Mouse (Mus musculus) hindbrain, embryonic 14.5 days (tissue): ENCODE data around the gene Neurl1b. TPM values are rescaled to one million over a fixed set of nuclear protein-coding genes. Genes with fewer than 3 reads are reported as not detected.

Experiments
- ATAC-seq: fragments of 200-750 bp; cut with Nextera tagmentation; 2 replicates; pipeline ENCODE4 v1.8.0; 2017; ENCODE audit warnings: moderate number of reproducible peaks, mild to moderate bottlenecking, moderate TSS enrichment, moderate library complexity; ENCODE audit not compliant: low FRiP score
- DNase-seq: peaks from one replicate; pipeline ENCODE4 v3.0.0-alpha.2; 2015; ENCODE audit warnings: low spot score
- H3K27ac ChIP-seq: fragments of 300-500 bp; sonication (generic); 2 replicates; pipeline ENCODE4 v1.5.1; 2014; ENCODE audit warnings: mild to moderate bottlenecking, moderate library complexity
- H3K27me3 ChIP-seq: fragments of 300-500 bp; sonication (generic); 2 replicates; pipeline ENCODE4 v1.6.1; 2014; ENCODE audit warnings: mild to moderate bottlenecking, low read length, mixed read lengths; ENCODE audit not compliant: control insufficient read depth, insufficient read depth
- H3K36me3 ChIP-seq: fragments of 300-500 bp; sonication (generic); replicated peaks from 2 replicates; pipeline ENCODE4 v1.6.1; 2014; ENCODE audit not compliant: control insufficient read depth, insufficient read depth
- H3K4me1 ChIP-seq: fragments of 300-500 bp; sonication (generic); replicated peaks from 2 replicates; pipeline ENCODE4 v1.6.1; 2014; ENCODE audit warnings: antibody characterized with exemption, low read length, mixed read lengths; ENCODE audit not compliant: control insufficient read depth, insufficient read depth
- H3K4me2 ChIP-seq: fragments of 300-500 bp; sonication (generic); replicated peaks from 2 replicates; pipeline ENCODE4 v1.6.1; 2014; ENCODE audit warnings: mild to moderate bottlenecking, moderate library complexity
- H3K4me3 ChIP-seq: fragments of 300-500 bp; sonication (generic); replicated peaks from 2 replicates; pipeline ENCODE4 v1.5.1; 2014; ENCODE audit warnings: mild to moderate bottlenecking, low read length
- H3K9ac ChIP-seq: fragments of 300-500 bp; sonication (generic); 2 replicates; pipeline ENCODE4 v1.6.1; 2014
- H3K9me3 ChIP-seq: fragments of 300-500 bp; sonication (generic); 2 replicates; pipeline ENCODE4 v1.6.1; 2016; ENCODE audit warnings: low read length; ENCODE audit not compliant: control insufficient read depth
- whole genome bisulfite sequencing: fragments of 180-500 bp; shearing (Covaris S2); extraction: QIAGEN DNeasy Blood & Tissue Kit; methylation state at CpG from one replicate; pipeline ENCODE4 v1.1.7; 2014; 5-methylcytosine and 5-hydroxymethylcytosine counted together
- polyA plus RNA-seq: library from polyadenylated mRNA; unstranded; fragments of >200 nt; fragmentation: Nextera tagmentation; extraction: Ambion mirVana; gene quantifications from 2 replicates; pipeline ENCODE4 v1.2.1, GENCODE M21; 2014

Neurl1b gene
- polyA plus RNA-seq = 1.9 and 2.1 TPM in 2 replicates

DNA sequence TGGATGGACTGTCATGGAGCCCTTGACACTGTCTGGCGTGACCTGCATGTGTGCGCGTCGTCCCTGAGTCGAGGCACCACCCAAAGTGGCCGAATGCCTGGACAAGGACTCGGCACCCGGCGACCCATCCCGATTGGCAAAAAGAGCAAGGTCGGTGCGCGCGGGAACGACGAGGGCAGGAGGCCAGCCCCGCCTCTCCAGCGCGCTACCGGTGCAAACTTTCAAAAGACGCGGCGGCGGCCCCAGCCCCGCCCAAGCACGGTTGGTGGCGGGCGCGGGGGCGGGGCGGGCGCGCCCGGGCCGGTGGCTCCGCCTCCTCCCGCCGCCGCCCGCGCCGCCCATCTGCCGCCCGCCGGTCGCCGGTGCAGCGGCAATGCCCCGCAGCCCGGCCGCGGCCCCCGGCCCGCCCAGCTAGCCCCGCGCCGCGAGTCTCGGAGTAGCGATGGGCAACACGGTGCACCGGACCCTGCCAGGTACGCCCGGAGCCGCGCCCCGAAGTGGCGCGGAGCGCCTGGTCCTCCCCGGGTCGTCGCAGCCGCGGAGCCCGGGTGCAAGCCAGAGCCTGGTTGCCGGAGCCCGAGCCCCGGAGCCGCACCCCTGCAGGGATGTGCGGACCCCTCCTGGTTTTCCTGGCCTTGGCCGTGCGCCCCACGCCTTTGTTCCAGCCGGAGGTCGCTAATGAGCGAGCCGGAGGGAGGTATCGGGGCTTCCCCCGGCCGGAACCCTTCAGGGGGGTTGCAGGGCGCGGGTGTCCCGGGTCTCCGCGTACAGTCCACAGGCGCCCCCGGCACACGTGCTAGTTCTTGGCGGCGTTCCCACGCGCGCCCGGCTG, at the start of gene Neurl1b:
Neurl1b (plus strand) TSS at position 307 of the 832 bp plus-strand sequence.
- DNase-seq (peak; percentile 51), ATAC-seq (peak; percentile 60)
- Histone ChIP-seq H3K4me1 (peaks cover 7% of the 10 kb centered on the region), H3K4me3 (peak within 1 kb of the TSS; percentile 87), H3K36me3 (no peaks in the 10 kb centered on the region), H3K27ac (0 out of 2 replicates have a peak within 1 kb of the TSS, but pooled peaks have one; percentile 45), H3K9me3 (no peaks in the 10 kb centered on the region), H3K9ac (peak within 1 kb of the TSS; percentile 85), H3K4me2 (peak within 1 kb of the TSS; percentile 64), H3K27me3 (peaks cover 11% of the 10 kb centered on the region)
- under 1% methylated on average over 68 of the region's 105 CpGs for WGBS

DNA sequence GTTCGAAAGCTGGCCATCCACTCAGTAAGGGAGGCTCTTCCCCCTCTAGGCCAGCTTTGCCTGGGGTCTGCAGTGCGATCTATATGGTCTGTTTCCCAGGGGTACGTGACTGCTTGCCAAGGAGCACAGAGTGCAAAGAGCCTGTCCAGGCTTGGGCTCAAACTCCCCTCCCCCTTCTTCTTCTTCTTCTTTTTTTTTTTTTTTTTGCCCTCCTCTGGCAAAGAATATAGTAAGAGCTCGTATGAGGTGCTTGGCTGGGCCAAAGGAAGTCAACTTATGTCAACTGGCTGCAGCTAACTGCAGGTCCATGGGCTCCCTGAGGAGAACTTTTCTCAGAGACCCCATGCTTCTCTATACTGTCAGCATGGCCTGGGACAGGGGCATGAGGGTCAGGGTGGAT, 47.8 kb upstream of the Neurl1b start:
- no peak overlapping the region for H3K4me2 ChIP-seq
- 0 out of 2 replicates have a peak, but pooled peaks cover 14% of the 10 kb centered on the region for H3K4me1 ChIP-seq
- ATAC-seq (no peak), DNase-seq (no peak)
- H3K27ac ChIP-seq = no peak overlapping the region
- no peak overlapping the region for H3K4me3 ChIP-seq
- H3K9ac ChIP-seq = no peak overlapping the region
- H3K9me3 ChIP-seq = no peaks in the 10 kb centered on the region
- 76% methylated on average over 4 of the region's 4 CpGs for WGBS
- H3K36me3 ChIP-seq = no peaks in the 10 kb centered on the region
- no peaks in the 10 kb centered on the region for H3K27me3 ChIP-seq

DNA sequence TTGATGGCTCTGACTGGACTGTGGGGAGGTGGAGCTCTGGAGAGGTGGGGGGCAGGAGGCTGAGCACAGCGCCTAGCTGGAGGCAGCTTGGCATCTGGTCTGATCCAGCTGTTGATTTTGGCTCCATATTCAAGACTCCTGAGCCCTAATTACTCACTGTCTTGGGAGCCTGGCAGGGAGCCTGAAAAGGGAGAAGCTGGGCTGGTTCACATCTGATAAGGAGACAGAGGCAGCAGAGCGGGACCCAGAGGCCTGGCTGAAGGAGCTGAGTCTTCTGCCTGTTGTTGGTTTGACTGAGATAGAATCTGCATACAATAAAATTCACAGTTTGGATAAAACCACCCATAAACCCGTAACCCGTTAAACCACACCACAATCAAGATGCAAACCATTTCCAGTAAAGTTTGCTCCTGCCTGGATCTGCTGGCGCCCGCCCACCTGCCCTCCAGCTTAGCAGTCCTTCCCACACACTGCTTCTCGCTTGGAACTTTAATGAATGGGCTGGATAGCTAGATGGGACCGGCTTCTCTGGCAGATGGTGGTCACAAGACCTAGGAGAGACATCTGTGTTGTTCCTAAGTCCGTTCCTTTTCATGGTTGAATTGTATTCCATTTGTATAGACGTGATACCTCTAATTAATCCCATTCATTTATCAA, 46.2 kb upstream of the Neurl1b start:
- 69% methylated on average over 10 of the region's 10 CpGs for WGBS

DNA sequence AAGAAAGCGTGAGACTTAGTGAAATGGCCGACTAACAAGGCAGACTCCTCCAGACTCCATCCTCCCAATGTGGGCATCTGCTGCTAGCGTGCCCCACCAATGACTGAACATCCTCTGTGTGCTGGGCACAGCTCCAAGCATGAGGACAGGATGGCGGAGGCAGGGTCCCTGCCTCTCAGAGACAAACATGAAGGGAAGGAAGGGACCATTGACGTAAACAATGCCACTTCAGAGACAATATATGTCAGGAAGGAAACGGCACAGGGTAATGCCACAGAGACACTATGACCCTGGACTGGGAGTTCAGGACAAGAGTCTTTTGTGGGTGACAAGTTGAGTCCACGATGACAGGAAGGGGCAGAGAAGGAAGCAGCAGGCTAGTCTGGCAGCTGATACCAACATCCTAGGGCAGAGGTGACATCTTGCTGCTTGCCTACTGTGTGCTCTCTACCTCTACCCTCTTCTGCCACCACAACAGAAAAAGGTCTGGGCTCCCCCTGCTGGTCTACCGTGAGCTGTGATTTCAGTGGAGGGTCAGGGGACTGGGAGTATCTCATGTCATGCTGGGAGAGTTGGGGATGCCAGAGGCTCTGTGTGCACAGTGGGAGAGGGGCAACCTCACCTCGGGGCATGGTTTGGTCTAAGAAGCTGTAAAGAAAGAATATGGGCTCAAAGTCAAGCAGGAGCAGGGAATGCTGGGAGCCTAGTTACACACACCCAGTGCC, 43.9 kb upstream of the Neurl1b start:
- no peaks in the 10 kb centered on the region for H3K4me1 ChIP-seq
- ATAC-seq (no peak), DNase-seq (no peak)
- 48% methylated on average over 9 of the region's 9 CpGs for WGBS
- H3K9me3 ChIP-seq = no peaks in the 10 kb centered on the region
- H3K9ac ChIP-seq = no peak overlapping the region
- H3K36me3 ChIP-seq = no peaks in the 10 kb centered on the region
- H3K27ac ChIP-seq = no peak overlapping the region
- no peak overlapping the region for H3K4me2 ChIP-seq
- no peak overlapping the region for H3K4me3 ChIP-seq
- H3K27me3 ChIP-seq = no peaks in the 10 kb centered on the region

More for the DNA sequence above, 46.2 kb upstream of the Neurl1b start:
- H3K4me3 ChIP-seq = no peak overlapping the region
- H3K36me3 ChIP-seq = no peaks in the 10 kb centered on the region
- no peak overlapping the region for H3K27ac ChIP-seq
- no peak overlapping the region for H3K4me2 ChIP-seq
- H3K9me3 ChIP-seq = no peaks in the 10 kb centered on the region
- no peak for ATAC-seq
- H3K9ac ChIP-seq = no peak overlapping the region
- H3K27me3 ChIP-seq = no peaks in the 10 kb centered on the region
- H3K4me1 ChIP-seq = 0 out of 2 replicates have a peak, but pooled peaks cover 5% of the 10 kb centered on the region
- no peak for DNase-seq

DNA sequence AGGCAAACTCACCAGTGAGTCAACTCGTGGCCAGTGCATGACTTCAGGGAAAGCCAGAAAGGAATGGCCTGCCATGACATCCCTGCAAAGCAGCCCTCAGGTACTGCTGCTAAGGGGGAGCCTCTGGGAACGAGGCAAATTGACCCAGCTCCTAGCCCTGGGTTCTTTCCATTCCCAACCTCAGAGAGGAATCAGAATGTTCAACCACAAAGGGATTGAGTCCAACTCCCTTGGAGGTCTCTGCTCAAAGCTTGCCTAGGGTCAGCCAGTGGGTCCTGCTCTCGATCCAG, 43.4 kb upstream of the Neurl1b start:
- no peak overlapping the region for H3K27ac ChIP-seq
- no peak for ATAC-seq
- no peaks in the 10 kb centered on the region for H3K4me1 ChIP-seq
- H3K9me3 ChIP-seq = no peaks in the 10 kb centered on the region
- no peak for DNase-seq
- no peak overlapping the region for H3K4me3 ChIP-seq
- 60% methylated on average over 3 of the region's 3 CpGs for WGBS
- H3K9ac ChIP-seq = no peak overlapping the region
- H3K4me2 ChIP-seq = no peak overlapping the region
- H3K27me3 ChIP-seq = no peaks in the 10 kb centered on the region
- H3K36me3 ChIP-seq = no peaks in the 10 kb centered on the region

DNA sequence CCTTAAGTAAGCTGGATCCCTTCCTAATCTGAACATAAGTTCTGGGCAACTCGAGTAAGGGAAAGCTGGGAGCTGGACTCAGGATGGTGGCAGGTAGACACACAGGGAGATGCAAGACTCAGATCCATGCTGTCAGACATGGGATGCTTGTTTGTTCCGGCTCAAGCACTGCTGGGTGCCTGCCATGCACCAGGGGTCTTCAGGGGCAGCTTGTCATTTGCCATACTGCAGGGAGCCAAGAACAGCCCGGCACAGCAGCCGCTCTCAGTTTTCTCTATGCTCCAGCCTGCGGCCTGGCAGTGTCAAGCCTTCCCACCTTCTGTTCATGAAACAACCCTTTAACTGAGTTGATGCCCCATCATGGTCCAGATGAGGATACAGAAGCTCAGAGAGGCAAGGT, 41.4 kb upstream of the Neurl1b start:
- Histone ChIP-seq H3K36me3 (no peaks in the 10 kb centered on the region), H3K9ac (no peak overlapping the region), H3K4me1 (no peaks in the 10 kb centered on the region), H3K9me3 (no peaks in the 10 kb centered on the region), H3K4me2 (no peak overlapping the region), H3K27ac (no peak overlapping the region), H3K27me3 (no peaks in the 10 kb centered on the region), H3K4me3 (no peak overlapping the region)
- WGBS = 62% methylated on average over 5 of the region's 5 CpGs
- DNase-seq (no peak), ATAC-seq (no peak)

DNA sequence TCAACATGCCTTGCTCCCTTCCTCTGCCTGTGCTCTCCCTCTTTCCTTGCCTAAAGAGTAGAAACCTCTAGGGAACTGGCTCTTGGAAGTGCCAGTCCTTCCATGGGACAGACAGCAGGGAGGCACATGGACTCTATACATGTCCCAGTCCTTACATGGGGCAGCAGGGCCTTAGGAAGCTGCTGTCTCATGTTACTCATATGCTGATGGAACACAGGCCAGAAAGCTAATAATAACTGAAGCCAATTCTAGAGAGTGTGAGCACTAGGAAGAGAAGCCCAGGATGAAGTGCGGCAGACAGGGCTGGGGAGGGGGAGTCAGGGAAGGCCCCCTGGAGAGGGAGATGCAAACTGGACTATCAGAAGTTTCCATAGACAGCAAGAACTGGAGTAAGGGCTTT, 38.2 kb upstream of the Neurl1b start:
- ATAC-seq = no peak
- Histone ChIP-seq H3K4me2 (no peak overlapping the region), H3K4me1 (peaks cover 9% of the 10 kb centered on the region), H3K36me3 (no peaks in the 10 kb centered on the region), H3K9ac (no peak overlapping the region), H3K27ac (no peak overlapping the region), H3K27me3 (no peaks in the 10 kb centered on the region), H3K4me3 (no peak overlapping the region), H3K9me3 (no peaks in the 10 kb centered on the region)
- no peak for DNase-seq
- WGBS = 81% methylated on average over 1 of the region's 1 CpGs

DNA sequence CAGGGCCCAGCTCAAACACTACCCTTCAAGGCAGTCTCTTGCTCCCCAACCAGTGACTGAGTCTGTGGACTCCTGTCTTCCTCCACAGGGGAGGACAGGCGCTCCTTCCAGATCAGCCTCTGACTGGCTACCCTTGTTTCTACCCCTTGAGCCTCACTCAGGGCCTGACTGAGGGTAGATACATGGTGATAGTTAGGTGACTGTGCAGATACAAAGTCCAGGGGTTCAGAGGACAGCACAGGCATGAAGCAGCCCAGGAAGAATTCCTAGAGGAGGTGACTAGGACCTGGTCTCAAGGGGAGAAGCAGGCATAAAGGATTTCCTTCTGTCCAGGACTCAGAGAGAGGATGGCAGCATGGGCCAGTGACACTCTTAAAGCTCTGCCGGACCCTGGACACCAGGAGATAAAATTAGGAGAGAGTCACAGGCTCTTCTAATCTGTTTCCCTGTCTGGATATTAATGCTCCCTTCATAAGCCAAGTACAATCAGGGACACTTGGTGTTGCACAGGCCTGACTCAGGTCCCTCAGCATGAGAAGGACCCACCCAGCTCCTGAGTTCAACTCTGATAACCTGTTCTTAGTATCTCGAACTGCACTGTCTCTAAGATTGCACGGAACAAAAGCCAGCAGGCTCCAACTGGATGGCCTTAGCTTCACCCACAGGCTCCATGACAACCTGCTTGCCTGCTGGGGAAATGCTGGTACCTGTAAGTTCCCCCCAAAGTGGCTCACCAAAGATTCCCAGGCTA, 37.5 kb upstream of the Neurl1b start:
- Histone ChIP-seq H3K36me3 (no peaks in the 10 kb centered on the region), H3K9ac (no peak overlapping the region), H3K4me3 (no peak overlapping the region), H3K27ac (no peak overlapping the region), H3K27me3 (no peaks in the 10 kb centered on the region), H3K9me3 (no peaks in the 10 kb centered on the region), H3K4me2 (no peak overlapping the region), H3K4me1 (peaks cover 15% of the 10 kb centered on the region)
- no peak for ATAC-seq
- DNase-seq = no peak
- WGBS = 85% methylated on average over 4 of the region's 4 CpGs
